Mouse (Mus musculus): ENCODE results near the gene Foxn3.

GRCm38 (mm10) chr12:99240185-99240726 is 323.1 kb downstream of the Foxn3 start:
- TF ChIP-seq POLR2A (IDR thresholded peaks at IDR 0.05; ENCODE audit: low read depth, low read length) (no peak), CTCF (IDR thresholded peaks at IDR 0.05; ENCODE audit: extremely low read depth, insufficient read depth, insufficient read length, insufficient replicate concordance) (no peak)

All from spleen, adult 2 months (tissue).